Mouse (Mus musculus) liver, embryonic 16.5 days (tissue): Measurements from ENCODE around the gene Amn. TPM values are rescaled to one million over a fixed set of nuclear protein-coding genes. Genes with fewer than 3 reads are reported as not detected.
A peak's percentile ranks its signal among the peaks of the same experiment; 100 is the strongest.

Experiments
- ATAC-seq: fragments of 200-750 bp; cut with Nextera tagmentation; 2 replicates; pipeline ENCODE4 v1.8.0; 2017; ENCODE audit warnings: low read depth, mild to moderate bottlenecking, moderate number of reproducible peaks, moderate library complexity
- H3K27ac ChIP-seq: fragments of 300-500 bp; sonication (generic); 2 replicates; pipeline ENCODE4 v1.5.1; 2014; ENCODE audit warnings: mild to moderate bottlenecking, low read length
- H3K27me3 ChIP-seq: fragments of 300-500 bp; sonication (generic); 2 replicates; pipeline ENCODE4 v1.6.1; 2014; ENCODE audit warnings: low read depth, low read length, mixed read lengths; ENCODE audit not compliant: control insufficient read depth, insufficient read depth
- H3K36me3 ChIP-seq: fragments of 300-500 bp; sonication (generic); 2 replicates; pipeline ENCODE4 v1.6.1; 2014; ENCODE audit warnings: mild to moderate bottlenecking; ENCODE audit not compliant: control insufficient read depth, insufficient read depth
- H3K4me1 ChIP-seq: fragments of 300-500 bp; sonication (generic); 2 replicates; pipeline ENCODE4 v1.6.1; 2014; ENCODE audit warnings: low read depth, low read length, mixed read lengths; ENCODE audit not compliant: control insufficient read depth
- H3K4me2 ChIP-seq: fragments of 300-500 bp; sonication (generic); 2 replicates; pipeline ENCODE4 v1.6.1; 2014; ENCODE audit warnings: low read depth, low read length, mixed read lengths
- H3K4me3 ChIP-seq: fragments of 300-500 bp; sonication (generic); 2 replicates; pipeline ENCODE4 v1.5.1; 2014; ENCODE audit warnings: low read depth, mild to moderate bottlenecking, low read length
- H3K9ac ChIP-seq: fragments of 300-500 bp; sonication (generic); 2 replicates; pipeline ENCODE4 v1.6.1; 2014; ENCODE audit warnings: low read depth, low read length
- H3K9me3 ChIP-seq: fragments of 300-500 bp; sonication (generic); replicated peaks from 2 replicates; pipeline ENCODE4 v1.6.1; 2016; ENCODE audit warnings: low read length; ENCODE audit not compliant: control insufficient read depth
- WGBS: fragments of 180-500 bp; shearing (Covaris S2); extraction: QIAGEN DNeasy Blood & Tissue Kit; methylation state at CpG from one replicate; pipeline ENCODE4 v1.1.7; 2014; ENCODE audit not compliant: insufficient replicate concordance; 5-methylcytosine and 5-hydroxymethylcytosine counted together
- polyA plus RNA-seq: library from polyadenylated mRNA; unstranded; fragments of >200 nt; fragmentation: Nextera tagmentation; extraction: Ambion mirVana; gene quantifications from 2 replicates; pipeline ENCODE4 v1.2.1, GENCODE M21; 2015

The Amn gene
- 1.3 and 2.2 TPM in 2 replicates for polyA plus RNA-seq

- peak within 1 kb of the TSS; percentile 28 for H3K4me2 ChIP-seq
- peaks cover 60% of the 10 kb centered on the region for H3K27me3 ChIP-seq
- no peak within 1 kb of the TSS for H3K9ac ChIP-seq
- H3K4me3 ChIP-seq: 0 out of 2 replicates have a peak within 1 kb of the TSS, but pooled peaks have one; percentile 13
- H3K4me1 ChIP-seq: peaks cover 53% of the 10 kb centered on the region
- no peaks in the 10 kb centered on the region for H3K36me3 ChIP-seq
- H3K9me3 ChIP-seq: no peaks in the 10 kb centered on the region
- 25% methylated on average over 25 of the region's 25 CpGs for WGBS
- ATAC-seq: no peak
- H3K27ac ChIP-seq: no peak within 1 kb of the TSS
Measured at GRCm38 (mm10) chr12:111270629-111271277, at the start of gene Amn. Amn (plus strand) TSS chr12:111271095.

- H3K36me3 ChIP-seq: peaks cover 5% of the 10 kb centered on the region; the same call in 1 of the 2 replicates
- no peak overlapping the region for H3K4me2 ChIP-seq
- H3K4me1 ChIP-seq: no peaks in the 10 kb centered on the region
- H3K4me3 ChIP-seq: no peak overlapping the region
- ATAC-seq: no peak
- H3K27ac ChIP-seq: no peak overlapping the region
- no peaks in the 10 kb centered on the region for H3K27me3 ChIP-seq
- no peak overlapping the region for H3K9ac ChIP-seq
- WGBS: 71% methylated on average over 10 of the region's 10 CpGs
- H3K9me3 ChIP-seq: no peaks in the 10 kb centered on the region
Measured at GRCm38 (mm10) chr12:111225197-111225780, 45.6 kb upstream of the Amn start.

GRCm38 (mm10) chr12:111227410-111227809 lies 43.5 kb upstream of the Amn start:
- 39% methylated on average over 4 of the region's 4 CpGs for WGBS
- ATAC-seq: no peak
- Histone ChIP-seq H3K27me3 (no peaks in the 10 kb centered on the region), H3K4me2 (no peak overlapping the region), H3K4me1 (no peaks in the 10 kb centered on the region), H3K9me3 (no peaks in the 10 kb centered on the region), H3K27ac (no peak overlapping the region), H3K9ac (no peak overlapping the region), H3K36me3 (0 out of 2 replicates have a peak, but pooled peaks cover 1% of the 10 kb centered on the region), H3K4me3 (no peak overlapping the region)

GRCm38 (mm10) chr12:111228488-111228887 lies 42.4 kb upstream of the Amn start:
- no peak for ATAC-seq
- WGBS: 79% methylated on average over 5 of the region's 5 CpGs

GRCm38 (mm10) chr12:111230793-111231192 lies 40.1 kb upstream of the Amn start:
- no peak overlapping the region for H3K4me3 ChIP-seq
- H3K36me3 ChIP-seq: no peaks in the 10 kb centered on the region
- H3K27ac ChIP-seq: no peak overlapping the region
- no peaks in the 10 kb centered on the region for H3K9me3 ChIP-seq
- H3K27me3 ChIP-seq: no peaks in the 10 kb centered on the region
- no peak overlapping the region for H3K9ac ChIP-seq
- H3K4me2 ChIP-seq: no peak overlapping the region
- WGBS: 71% methylated on average over 2 of the region's 2 CpGs
- H3K4me1 ChIP-seq: peaks cover 2% of the 10 kb centered on the region; the same call in 1 of the 2 replicates
- no peak for ATAC-seq

More at GRCm38 (mm10) chr12:111228488-111228887, 42.4 kb upstream of the Amn start:
- no peak overlapping the region for H3K27ac ChIP-seq
- no peaks in the 10 kb centered on the region for H3K36me3 ChIP-seq
- H3K27me3 ChIP-seq: no peaks in the 10 kb centered on the region
- no peaks in the 10 kb centered on the region for H3K4me1 ChIP-seq
- no peaks in the 10 kb centered on the region for H3K9me3 ChIP-seq
- no peak overlapping the region for H3K9ac ChIP-seq
- no peak overlapping the region for H3K4me3 ChIP-seq
- no peak overlapping the region for H3K4me2 ChIP-seq

GRCm38 (mm10) chr12:111233798-111234197 lies 37.1 kb upstream of the Amn start:
- Histone ChIP-seq H3K4me2 (no peak overlapping the region), H3K4me3 (no peak overlapping the region), H3K27ac (no peak overlapping the region), H3K4me1 (peaks cover 2% of the 10 kb centered on the region; the same call in 1 of the 2 replicates), H3K36me3 (no peaks in the 10 kb centered on the region), H3K9ac (no peak overlapping the region), H3K9me3 (no peaks in the 10 kb centered on the region), H3K27me3 (no peaks in the 10 kb centered on the region)
- ATAC-seq: no peak
- WGBS: 74% methylated on average over 4 of the region's 4 CpGs

- H3K36me3 ChIP-seq: no peaks in the 10 kb centered on the region
- WGBS: 77% methylated on average over 9 of the region's 9 CpGs
- no peak overlapping the region for H3K27ac ChIP-seq
- no peak for ATAC-seq
- no peak overlapping the region for H3K9ac ChIP-seq
- H3K9me3 ChIP-seq: no peaks in the 10 kb centered on the region
- H3K4me2 ChIP-seq: no peak overlapping the region
- H3K4me3 ChIP-seq: no peak overlapping the region
- peaks cover 2% of the 10 kb centered on the region; the same call in 1 of the 2 replicates for H3K4me1 ChIP-seq
- no peaks in the 10 kb centered on the region for H3K27me3 ChIP-seq
Measured at GRCm38 (mm10) chr12:111234383-111234782, 36.5 kb upstream of the Amn start.

- Histone ChIP-seq H3K9me3 (no peaks in the 10 kb centered on the region), H3K4me3 (no peak overlapping the region), H3K27ac (no peak overlapping the region), H3K4me1 (peaks cover 2% of the 10 kb centered on the region; the same call in 1 of the 2 replicates), H3K36me3 (no peaks in the 10 kb centered on the region), H3K9ac (no peak overlapping the region), H3K27me3 (no peaks in the 10 kb centered on the region), H3K4me2 (no peak overlapping the region)
- no peak for ATAC-seq
- 80% methylated on average over 6 of the region's 6 CpGs for WGBS
Measured at GRCm38 (mm10) chr12:111235631-111236030, 35.3 kb upstream of the Amn start.

GRCm38 (mm10) chr12:111237611-111238188 lies 33.2 kb upstream of the Amn start:
- Histone ChIP-seq H3K27ac (no peak overlapping the region), H3K4me2 (no peak overlapping the region), H3K9ac (no peak overlapping the region), H3K4me3 (no peak overlapping the region), H3K9me3 (no peaks in the 10 kb centered on the region), H3K4me1 (peaks cover 2% of the 10 kb centered on the region; the same call in 1 of the 2 replicates), H3K27me3 (no peaks in the 10 kb centered on the region), H3K36me3 (no peaks in the 10 kb centered on the region)
- no peak for ATAC-seq
- 85% methylated on average over 16 of the region's 16 CpGs for WGBS
